Mouse (Mus musculus): ENCODE measurements around the gene Zbtb9.
"Not testable (repeated sequence)": the region's sequence is repeated elsewhere in the genome, so short reads cannot be mapped to it uniquely, and the experiment has no call there.

Gene Zbtb9

DNA sequence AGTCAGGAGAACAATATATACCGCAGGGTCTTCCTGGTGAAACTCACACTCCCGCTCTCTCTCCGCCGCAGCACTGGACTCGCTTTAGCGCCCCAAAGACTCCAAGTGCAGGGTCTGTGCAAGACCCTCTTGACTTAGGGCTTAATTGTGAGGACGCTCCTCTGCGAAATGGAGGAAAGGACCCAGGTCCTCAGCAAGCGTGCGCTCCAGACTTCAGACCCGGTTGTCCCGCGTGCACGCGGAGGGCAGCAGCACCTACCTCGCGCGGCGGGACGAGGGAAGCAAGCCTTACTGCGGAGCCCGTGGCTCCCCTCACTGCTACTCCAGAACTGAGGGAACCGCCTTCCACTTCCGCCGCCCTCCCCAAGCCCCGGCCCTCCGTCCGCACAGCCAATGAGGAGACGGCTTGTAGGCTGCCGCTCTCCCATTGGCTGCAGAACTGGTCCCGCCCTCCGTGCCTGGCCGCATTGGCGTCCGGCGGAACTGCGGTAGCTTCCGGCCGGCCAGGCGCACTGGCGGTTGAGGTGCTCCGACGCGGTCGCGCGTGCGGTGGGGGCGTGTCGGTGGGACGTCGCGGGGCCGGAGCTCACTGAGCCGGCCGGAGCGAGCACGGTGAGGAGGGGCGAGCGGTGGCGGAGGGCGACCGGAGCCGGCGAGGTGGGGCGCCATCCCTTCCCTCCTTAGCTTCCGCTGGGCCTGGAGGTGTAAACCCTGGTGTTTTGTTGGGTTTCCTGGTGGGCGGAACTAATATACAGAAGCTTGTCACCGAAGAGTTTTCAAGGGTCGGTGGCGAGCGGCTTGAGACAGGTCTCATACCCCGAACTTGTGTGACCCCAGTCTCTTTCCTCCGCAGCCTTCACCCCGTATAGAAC, at the start of gene Zbtb9:
Gene Zbtb9 (plus strand): TSS at position 465 of the 872 bp plus-strand sequence.
- peak; percentile 98 for DNase-seq (ENCODE audit: low read depth)

DNA sequence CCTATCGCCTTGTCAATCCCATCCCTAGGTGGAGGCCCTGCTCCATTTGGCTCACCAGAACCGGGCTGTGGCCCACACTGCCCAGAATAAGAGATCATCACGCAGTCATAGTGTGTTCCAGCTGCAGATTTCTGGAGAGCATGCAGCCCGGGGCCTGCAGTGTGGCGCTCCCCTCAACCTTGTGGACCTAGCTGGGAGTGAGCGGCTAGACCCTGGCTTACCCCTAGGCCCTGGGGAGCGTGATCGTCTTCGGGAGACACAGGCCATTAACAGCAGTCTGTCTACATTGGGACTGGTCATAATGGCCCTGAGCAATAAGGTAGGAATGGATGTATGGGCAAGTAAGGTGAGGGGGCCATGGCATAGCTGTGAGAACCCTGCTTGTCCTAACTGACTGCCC, 47.6 kb upstream of the Zbtb9 start:
- not testable (repeated sequence) for DNase-seq (ENCODE audit: low read depth)

DNA sequence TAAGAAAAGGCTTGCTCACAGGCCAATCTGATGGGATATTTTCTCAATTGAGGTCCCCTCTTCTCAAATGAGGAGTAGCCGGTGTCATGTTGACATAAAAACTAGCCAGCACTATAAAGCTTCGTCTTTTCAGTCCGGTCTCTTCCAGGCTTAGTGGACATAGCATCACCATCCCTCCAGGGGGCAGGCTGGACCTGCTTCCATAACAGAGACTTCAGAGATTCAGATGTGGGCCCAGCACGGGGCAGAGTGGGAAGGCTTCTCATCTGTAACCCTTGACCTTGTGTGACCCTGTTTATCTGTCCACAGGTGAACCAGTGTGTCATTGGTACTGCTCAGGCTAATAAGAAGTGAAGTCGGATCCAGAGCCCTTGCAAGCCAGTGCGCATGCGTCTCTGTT, 41.2 kb upstream of the Zbtb9 start:
- peak; percentile 82 for DNase-seq (ENCODE audit: low read depth)

DNA sequence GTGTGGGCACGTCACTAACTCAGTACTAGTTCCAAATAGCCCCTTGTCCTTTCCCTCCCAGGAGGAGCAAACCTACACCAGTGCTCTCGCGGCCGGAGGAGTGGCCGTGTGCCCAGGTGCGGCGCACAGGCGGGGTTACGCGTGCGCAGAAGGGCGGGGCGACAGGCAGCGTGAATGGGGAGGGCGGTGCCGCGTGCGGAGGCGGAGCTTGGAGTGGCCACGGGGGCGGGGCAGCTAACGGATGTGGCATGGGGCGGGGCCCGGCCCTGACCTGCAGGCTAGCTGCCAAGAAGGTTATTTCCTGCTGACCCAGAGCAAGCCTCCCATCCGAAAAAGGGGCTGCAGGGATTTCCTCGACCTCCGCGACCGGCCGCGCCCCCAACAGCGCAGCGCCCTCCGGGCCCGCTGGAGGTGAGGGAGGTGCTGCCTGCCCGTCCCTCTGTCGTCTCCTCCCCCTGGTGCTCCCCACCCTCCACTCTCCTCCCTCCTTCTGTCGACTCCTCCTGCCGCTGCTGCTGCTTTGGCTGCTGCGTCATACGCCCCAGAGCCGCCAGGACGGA, 40.0 kb upstream of the Zbtb9 start, which contains the start of gene Phf1:
Gene Phf1 (plus strand): TSS at position 214 of the 560 bp plus-strand sequence.
- peak; percentile 97 for DNase-seq (ENCODE audit: low read depth)

DNA sequence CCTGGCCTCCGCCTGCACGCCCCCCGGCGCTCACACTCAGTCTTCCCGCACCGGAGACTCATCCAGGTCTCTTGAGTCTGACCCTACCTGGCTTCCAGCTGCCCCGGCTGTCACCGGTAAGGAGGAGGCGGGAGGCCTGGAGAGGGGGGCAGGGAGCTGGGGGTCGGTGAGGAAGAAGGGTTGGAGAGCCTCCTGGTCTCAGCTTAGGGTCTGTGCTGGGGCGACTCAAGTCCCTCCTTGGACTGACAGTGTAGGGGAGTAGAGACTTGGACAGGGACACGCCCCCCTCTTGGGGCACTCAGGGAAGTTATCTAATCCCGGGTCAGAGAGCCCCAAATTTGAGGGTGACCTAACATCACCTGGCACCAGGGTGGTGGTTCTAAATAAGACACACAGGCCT, 39.5 kb upstream of the Zbtb9 start:
- no peak for DNase-seq (ENCODE audit: low read depth)

DNA sequence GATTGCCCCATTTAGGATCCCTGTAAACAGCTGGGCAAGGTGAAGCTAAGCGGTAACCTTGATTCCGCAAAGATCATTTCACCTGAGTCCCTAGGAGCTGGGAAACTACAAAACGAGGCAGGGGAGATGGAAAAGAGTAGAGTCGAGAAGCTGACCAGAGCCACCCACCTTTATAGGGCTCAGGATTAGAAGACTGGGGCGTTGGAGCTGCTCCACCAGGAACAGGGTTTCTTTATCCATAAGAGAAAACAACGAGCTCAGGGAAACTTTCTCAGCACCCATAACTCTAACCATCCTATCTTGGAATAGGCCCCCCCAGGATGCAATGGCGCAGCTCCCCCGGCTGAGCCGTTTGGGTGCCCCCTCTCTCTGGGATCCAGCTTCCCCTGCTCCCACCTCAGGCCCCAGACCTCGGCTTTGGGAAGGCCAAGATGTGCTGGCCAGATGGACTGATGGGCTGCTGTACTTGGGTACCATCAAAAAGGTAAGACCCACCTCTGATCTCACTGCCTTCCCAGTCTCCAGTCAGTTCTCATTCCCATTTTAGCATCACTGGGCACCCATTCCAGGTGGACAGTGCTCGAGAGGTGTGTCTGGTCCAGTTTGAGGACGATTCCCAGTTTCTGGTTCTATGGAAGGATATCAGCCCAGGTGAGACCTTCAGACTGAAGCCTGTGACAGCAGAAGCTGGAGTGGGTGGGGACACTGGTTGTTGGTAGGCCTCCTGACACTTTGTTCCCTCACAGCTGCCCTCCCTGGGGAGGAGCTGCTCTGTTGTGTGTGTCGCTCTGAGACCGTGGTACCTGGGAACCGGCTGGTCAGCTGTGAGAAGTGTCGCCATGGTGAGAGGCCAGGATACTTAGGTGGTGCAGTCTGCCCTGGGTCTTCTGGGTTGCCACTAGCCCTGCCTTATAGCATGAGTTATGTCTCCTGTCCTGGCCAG, 38.8 kb upstream of the Zbtb9 start:
- DNase-seq (ENCODE audit: low read depth): no peak

DNA sequence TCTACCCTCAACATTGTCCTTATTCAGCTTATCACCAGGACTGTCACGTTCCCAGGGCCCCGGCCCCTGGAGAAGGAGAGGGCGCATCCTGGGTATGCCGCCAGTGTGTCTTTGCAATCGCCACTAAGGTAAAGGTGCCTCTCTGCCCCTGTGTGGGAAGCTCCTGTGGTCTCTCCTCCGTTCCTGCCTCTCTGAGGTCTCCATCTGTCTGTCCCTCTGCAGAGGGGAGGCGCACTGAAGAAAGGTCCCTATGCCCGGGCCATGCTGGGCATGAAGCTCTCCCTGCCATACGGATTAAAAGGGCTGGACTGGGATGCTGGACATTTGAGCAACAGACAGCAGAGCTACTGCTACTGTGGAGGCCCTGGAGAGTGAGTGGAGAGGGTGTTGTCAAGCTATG, 37.9 kb upstream of the Zbtb9 start:
- DNase-seq (ENCODE audit: low read depth): no peak

DNA sequence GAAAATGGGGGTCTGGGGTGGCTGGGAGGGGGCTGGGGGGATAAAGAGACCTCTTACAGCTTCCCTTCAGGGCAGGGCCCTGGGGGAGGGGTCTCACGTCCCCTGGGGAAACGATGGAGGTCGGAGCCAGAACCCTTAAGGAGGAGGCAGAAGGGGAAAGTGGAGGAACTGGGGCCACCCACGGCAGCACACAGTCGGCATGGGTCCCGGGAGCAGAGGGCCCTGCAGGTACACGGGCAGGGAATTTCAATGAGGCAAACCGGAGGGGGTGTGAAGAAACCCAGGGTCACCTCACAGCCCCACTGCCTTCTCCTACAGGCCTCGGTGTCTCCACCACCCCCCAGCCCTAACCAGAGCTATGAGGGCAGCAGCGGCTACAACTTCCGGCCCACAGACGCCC, 36.5 kb upstream of the Zbtb9 start:
- DNase-seq (ENCODE audit: low read depth): no peak

DNA sequence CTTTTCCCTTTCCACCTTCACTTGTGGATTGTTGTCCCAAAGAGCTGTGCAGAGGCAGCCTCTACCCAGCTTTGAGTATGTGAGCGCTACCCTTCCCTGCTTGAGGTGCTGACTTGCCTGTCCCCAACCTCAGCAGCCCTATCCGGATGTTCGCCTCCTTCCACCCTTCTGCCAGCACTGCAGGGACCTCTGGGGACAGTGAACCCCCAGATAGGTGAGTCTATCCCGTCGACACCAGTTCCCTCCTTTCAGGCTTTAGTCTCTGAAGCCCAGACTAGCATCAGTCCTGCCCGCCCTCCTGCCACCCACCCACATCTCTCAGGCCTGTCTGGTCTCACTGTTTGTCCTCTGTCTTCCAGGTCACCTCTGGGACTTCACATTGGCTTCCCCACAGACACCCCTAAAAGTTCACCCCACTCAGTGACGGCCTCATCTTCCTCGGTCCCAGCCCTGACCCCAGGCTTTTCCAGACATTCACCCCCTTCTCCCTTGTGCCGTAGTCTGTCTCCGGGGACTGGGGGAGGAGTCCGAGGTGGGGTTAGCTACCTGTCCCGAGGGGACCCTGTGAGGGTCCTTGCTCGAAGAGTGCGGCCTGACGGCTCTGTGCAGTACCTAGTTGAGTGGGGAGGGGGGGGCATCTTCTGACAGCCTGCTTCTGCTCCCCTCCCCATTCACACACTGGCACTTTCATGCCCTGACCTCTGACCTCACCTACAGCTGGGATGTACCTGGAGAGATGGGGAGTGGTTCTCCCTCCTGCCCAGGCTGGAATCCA, 35.9 kb upstream of the Zbtb9 start:
- no peak for DNase-seq (ENCODE audit: low read depth)

DNA sequence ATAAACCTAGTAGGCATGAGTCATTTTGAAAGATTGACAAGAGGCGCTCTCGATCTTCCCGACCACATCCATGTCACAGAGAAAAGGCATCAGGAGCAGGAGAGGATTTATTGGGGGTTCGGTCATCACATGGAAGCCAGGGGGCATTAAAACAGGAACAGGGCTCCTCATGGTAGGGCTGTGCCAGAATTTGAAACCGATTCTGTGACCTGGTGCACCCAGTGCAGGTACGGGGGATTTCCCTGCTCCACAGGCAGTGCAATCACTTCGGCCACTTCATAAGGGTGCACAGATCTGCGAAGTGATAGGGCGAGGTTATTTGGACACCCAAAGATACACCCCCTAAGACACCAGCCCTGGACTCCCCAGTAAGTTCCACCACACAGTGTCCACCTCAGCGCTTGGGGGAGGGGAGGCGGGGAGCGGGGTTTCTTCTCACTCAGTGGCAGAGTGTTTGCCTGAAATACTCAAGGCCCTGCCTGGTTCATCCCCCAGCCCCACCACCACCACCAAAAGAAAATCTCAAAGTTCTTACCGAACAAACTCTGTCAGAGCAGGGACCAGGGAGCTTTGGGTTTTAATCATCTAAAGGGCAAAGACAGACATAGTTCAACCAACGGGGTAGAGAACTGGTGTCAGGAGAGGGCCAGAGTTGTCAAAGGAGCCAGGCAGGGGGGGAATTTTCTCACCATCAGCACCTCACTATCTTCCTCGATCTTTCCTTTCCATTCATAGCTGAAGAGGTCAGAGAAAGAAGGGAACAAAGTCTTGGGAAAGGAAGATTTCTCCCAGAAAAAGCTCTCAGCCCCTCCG, 34.9 kb upstream of the Zbtb9 start:
- no peak for DNase-seq (ENCODE audit: low read depth)

DNA sequence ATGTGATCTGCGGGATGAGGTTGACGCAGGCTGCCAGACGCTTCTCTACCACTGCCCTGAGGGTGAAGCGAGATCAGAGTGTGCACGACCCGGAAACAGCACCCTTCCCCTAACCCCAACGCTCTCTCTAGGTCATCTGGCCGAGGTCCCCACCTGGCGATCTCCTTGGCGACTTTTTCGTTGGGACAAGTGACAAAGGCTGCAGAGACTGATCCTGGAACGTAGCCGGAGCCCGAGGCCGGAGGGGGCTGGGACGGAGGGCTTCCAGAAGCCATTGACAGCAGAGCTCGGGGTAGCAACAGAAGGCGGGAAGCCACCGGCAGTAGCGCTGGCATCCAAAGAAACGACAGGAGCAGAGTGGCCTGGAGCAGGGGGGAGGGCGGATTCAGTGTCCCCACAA, 34.2 kb upstream of the Zbtb9 start:
- no peak for DNase-seq (ENCODE audit: low read depth)

DNA sequence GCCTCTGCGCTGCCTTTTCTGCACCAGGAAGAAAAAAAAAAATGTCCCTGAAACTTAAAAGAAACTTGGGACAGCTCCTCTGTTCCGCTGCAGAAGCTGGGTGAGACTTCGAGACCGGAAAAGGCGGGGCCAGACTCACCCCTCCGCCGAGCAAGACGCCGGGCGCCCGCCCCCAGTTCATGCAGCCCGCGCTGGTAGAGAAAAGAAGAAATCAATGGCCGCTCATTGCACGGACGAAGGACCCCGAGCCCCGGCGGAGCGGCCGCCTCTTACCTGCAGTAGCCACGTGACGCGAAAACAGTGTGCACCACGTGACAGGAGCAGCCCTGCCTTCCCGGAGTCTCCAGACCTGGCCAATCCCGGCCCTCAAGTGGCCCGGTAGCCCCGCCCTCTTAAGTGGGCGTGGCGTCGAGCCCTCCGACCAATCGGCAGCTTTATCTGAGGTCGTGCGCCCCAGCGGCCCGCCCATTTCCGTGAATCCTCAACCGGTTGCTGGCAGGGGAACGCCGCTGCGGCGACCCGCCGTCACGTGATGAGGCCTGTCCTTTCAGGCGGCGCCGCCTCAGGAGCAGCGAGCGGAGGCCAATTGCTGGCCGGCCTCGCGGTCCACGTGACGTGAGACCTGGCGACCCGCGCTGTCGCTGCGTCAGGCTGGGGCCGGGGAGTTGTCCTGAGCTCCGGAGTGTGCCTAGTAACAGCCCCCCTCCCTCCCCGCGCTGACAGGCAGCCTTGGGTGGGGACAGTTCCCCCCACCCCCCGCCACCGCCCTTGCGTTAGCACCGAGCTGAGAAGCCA, 33.6 kb upstream of the Zbtb9 start, which contains the start of gene Cuta:
Gene Cuta (minus strand): TSS at position 392 of the 795 bp plus-strand sequence.
- DNase-seq (ENCODE audit: low read depth): peak; percentile 100

DNA sequence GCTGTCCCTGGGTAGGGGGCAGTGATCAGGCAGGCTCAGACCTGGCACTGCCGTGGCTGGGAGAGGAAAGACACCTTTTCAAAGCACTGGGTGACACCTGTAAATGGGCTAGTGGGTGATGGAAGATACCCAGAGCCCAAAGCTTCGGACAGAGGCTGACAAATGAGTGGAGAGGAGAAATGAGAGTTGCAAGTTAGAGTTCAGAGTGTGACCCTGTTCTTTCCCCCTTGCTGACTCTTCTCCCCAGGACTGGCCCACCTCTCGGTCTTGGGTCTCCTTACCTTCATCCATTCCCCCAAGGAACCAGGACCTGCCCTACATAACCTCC, 33.0 kb upstream of the Zbtb9 start:
- DNase-seq (ENCODE audit: low read depth): no peak

DNA sequence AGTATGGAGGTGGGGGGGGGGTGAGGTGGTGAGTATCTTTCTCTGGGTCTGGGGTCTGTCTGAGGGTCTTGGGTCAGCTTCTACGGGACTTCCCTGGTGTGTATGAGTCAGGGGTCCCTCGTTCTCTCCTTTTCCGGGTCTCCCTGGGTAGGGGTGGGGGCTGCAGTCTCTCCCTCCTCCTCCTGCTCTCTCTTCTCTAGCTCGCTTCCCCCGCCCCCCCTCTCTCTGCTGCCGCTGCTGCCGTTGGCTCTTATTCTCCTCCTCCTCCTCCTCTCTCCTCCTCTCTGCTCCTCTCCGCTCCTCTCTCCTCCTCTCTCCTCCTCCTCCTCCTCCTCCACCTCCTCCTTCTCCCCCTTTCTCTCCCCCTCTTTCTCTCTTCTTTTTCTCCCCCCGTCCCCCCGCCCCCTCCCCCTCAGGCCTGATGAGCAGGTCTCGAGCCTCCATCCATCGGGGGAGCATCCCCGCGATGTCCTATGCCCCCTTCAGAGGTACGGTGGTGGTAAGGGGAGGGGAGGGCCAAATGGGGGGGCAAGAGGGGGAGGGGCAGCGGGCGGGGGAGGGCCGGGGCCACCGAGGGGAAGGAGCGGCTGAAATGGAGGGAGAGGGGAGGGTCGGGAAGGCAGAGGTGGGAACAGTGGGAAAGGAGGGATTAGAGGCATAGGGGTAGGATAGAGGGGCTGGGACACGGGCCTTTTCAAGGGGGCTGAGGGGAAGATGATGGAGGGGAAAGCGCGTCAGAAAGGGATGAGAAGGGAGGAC, 31.8 kb upstream of the Zbtb9 start, which contains the start of gene Syngap1:
Gene Syngap1 (plus strand): TSS at position 223 of the 759 bp plus-strand sequence.
- peak; percentile 75 for DNase-seq (ENCODE audit: low read depth)

DNA sequence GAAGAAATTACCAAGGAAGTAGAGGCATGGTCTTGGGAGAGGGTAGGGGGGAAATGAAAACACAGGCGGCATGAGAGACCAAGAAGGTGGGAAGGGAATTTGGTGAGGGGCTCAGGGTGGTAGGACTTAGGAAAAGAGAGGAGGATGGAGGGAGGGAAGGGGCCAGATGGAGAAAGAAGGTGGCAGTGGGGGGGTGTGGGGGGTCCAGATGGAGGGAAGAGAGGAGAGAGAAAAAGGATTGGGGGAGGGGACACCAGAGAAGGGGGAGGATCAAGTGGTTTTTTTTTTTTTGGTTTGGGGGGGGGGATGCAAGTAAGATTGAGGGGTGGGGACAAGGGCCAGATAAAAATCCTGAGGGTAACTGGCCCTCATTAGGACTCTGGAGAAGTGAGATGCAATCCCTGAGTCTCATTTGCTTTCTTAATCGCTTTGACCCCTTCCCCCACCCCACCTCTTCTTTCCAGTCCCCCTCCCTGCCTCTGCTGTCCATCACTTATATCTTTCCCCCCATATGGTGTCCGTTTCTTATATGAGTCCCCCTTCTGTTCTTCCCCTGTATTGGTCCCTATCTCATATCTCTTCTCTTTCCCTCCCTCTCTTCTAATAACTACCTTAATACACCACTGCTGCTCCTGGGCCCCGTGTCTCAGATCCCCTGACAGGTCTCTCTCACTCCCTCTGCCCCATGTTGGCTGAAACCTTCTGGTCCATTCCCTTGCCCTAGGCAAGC, 31.0 kb upstream of the Zbtb9 start:
- DNase-seq (ENCODE audit: low read depth): peak; percentile 41

DNA sequence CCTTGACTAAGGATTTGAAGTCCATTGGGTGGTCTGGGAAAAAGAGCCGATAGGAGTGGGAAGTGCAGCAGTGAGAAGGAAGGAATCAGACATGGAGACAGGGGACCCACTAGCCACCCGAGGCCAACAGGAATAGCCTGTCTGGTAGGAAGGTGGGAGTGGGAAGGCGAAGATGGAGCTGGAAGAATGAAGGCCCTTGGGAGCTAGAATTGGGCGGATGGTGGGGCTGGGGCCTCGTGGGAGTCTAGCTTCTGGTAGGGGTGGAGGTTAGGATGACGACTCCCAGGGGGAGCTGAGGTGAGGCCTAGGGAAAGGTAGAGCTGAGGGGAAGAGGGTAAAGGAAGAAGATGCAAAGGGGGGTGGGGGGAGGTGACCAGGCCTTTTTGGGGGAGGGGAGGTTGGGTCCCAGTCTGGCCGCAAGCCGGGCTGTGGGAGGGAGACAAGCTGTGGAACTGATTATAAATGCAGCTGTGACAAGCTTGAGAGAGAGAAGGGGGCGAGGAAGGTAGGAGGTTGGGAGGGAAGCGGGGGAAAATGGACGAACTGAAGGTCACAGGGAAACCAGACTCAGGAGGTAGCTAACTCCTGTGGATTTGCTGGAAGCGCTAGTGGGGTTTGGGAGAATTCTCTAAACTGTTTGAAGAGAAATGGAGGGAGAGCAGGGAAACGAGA, 27.0 kb upstream of the Zbtb9 start:
- DNase-seq (ENCODE audit: low read depth): no peak

DNA sequence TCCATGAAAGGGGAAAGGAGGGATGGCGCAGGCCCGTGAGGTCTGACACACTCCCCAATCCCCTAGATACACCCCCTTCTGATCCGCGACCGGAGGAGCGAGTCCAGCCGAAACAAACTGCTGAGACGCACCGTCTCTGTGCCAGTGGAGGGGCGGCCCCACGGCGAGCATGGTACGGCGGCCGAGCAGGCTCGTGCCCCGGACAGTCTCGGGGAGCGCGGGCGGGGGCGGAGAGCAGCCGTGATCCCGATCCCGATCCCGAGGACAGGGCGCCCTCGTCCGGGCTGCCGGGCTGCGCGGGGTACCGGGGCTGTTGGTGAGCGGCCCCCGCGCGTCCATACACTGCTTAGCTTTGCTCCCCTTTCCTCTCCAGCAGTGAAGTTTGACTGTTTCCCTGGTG, 26.4 kb upstream of the Zbtb9 start:
- no peak for DNase-seq (ENCODE audit: low read depth)

Measured in NIH3T3 (cell line).